8 mouse cellular contexts compared by ENCODE assay signal in the genomic region with DNA sequence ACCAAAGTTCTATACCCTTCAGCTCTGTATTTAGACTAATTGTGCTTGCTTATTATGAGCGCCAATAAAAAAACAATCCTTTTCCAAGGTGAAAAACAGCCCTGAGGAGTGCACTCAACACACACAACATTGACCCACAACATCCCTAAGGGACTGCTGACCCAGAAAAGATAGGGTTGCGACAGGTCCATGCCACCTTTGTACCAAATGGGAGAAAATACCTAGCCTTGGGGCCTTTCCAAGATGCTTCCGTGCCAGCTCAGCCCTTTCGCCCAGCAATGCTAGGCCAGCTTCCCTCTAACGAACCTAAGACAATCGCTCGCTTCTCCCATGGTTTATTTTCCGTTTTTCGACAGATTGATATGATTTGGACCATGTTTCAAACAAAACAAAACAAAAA. TPM values are rescaled to one million over a fixed set of nuclear protein-coding genes. Genes with fewer than 3 reads are reported as not detected.
DNase-seq lines count a peak whose midpoint lies in the region; ATAC-seq and TF ChIP-seq lines count a peak whose summit lies in the region.

No protein-coding gene starts in this region.

- ATAC-seq in hindbrain, embryonic 13.5 days (ENCODE audit: low FRiP score): no peak
- ATAC-seq in liver, embryonic 15.5 days (ENCODE audit: insufficient read depth): no peak
- no peak for ATAC-seq in activated CD4-positive, CD25-positive, alpha-beta regulatory T cell, adult 4 months

- no peak for DNase-seq in gastrocnemius, adult 2 months
- DNase-seq in gastrocnemius, adult 18-20 months (ENCODE audit: low spot score): no peak
- DNase-seq in adipocyte (ENCODE audit: low spot score): peak; percentile 71
- DNase-seq in layer of hippocampus, postnatal 36 days: no peak
- no peak for DNase-seq in right cerebral cortex, adult 18-20 months

- peak overlapping the region; percentile 99 for H3K27ac ChIP-seq in gastrocnemius, adult 2 months
- H3K27ac ChIP-seq in hindbrain, embryonic 13.5 days: no peak overlapping the region
- H3K27ac ChIP-seq in liver, embryonic 15.5 days (replicated peaks): 0 out of 2 replicates have a peak overlapping the region, but pooled peaks have one; percentile 55

- H3K4me3 ChIP-seq in gastrocnemius, adult 2 months: peak overlapping the region; percentile 82
- H3K4me3 ChIP-seq in hindbrain, embryonic 13.5 days: peak overlapping the region; percentile 60
- peak overlapping the region; percentile 76 for H3K4me3 ChIP-seq in liver, embryonic 15.5 days (replicated peaks)

- H3K36me3 ChIP-seq in hindbrain, embryonic 13.5 days: no peaks in the 10 kb centered on the region
- H3K36me3 ChIP-seq in liver, embryonic 15.5 days (replicated peaks): no peaks in the 10 kb centered on the region

- no peaks in the 10 kb centered on the region for H3K9me3 ChIP-seq in hindbrain, embryonic 13.5 days
- no peaks in the 10 kb centered on the region for H3K9me3 ChIP-seq in liver, embryonic 15.5 days (replicated peaks)

- no peak for TF ChIP-seq CTCF in gastrocnemius, adult 2 months (IDR thresholded peaks at IDR 0.05)

- H3K4me2 ChIP-seq in hindbrain, embryonic 13.5 days: peak overlapping the region; percentile 87
- peak overlapping the region; percentile 97 for H3K4me2 ChIP-seq in liver, embryonic 15.5 days

- H3K27me3 ChIP-seq in hindbrain, embryonic 13.5 days: peaks cover 18% of the 10 kb centered on the region
- H3K27me3 ChIP-seq in liver, embryonic 15.5 days: no peaks in the 10 kb centered on the region; the same call in 1 of the 2 replicates

- intact Hi-C loops in gastrocnemius, adult 2 months (cut with DNase I): no loop called here

- peak overlapping the region; percentile 66 for H3K9ac ChIP-seq in hindbrain, embryonic 13.5 days
- H3K9ac ChIP-seq in liver, embryonic 15.5 days: peak overlapping the region; percentile 51

- peaks cover 14% of the 10 kb centered on the region for H3K4me1 ChIP-seq in hindbrain, embryonic 13.5 days (replicated peaks)
- peaks cover 41% of the 10 kb centered on the region for H3K4me1 ChIP-seq in liver, embryonic 15.5 days (replicated peaks)

- 96% methylated on average over 9 of the region's 9 CpGs for WGBS in hindbrain, embryonic 13.5 days
- 85% methylated on average over 9 of the region's 9 CpGs for WGBS in liver, embryonic 15.5 days (ENCODE audit: insufficient replicate concordance)

RNA-seq across cellular contexts. Expression of a gene that starts 2.9 kb away (rescaled TPM):
- 1,000 to 10,000 TPM in 1 of 2 experiments, 100 to 1,000 TPM in 1; 633 to 1,638 TPM for total RNA-seq in gastrocnemius, adult 2 months (2021)
- 1,000 to 10,000 TPM; 1,142 to 1,473 TPM for total RNA-seq in gastrocnemius, adult 18-20 months (2021)
- polyA plus RNA-seq in hindbrain, embryonic 13.5 days (2015; fragmentation: Nextera tagmentation; extraction: Ambion mirVana): 2.4 and 2.9 TPM in 2 replicates
- 25.3 and 27.0 TPM in 2 replicates for polyA plus RNA-seq in liver, embryonic 15.5 days (2015; fragmentation: Nextera tagmentation; extraction: Ambion mirVana)
- 10 to 100 TPM; 55.0 to 68.3 TPM for total RNA-seq in layer of hippocampus, postnatal 36 days (2021)
- polyA plus RNA-seq in activated CD4-positive, CD25-positive, alpha-beta regulatory T cell, adult 4 months (2017; shearing (Covaris generic)): 10 to 100 TPM; 25.3 to 28.8 TPM

Comparison
In these comparisons a context has a peak if more than half of its experiments do, and no peak if none do; other contexts are left out.
1. RNA of a gene that starts 2.9 kb away (total RNA-seq): 633 to 1,638 TPM in gastrocnemius, adult 2 months and 1,142 to 1,473 TPM in gastrocnemius, adult 18-20 months; 55.0 to 68.3 TPM in layer of hippocampus, postnatal 36 days; every median in the first group is over 4 times any median in the second.
2. Peak in every context shown above with its lines, with median percentiles within 50 percentile points of each other: H3K4me3 ChIP-seq.